Mouse (Mus musculus): ENCODE data around the gene Fam19a5. TPM values are rescaled to one million over a fixed set of nuclear protein-coding genes. Genes with fewer than 3 reads are reported as not detected.

The Fam19a5 gene
- polyA plus RNA-seq, 2 experiments, result 0.08 TPM; not detected in 1

DNA sequence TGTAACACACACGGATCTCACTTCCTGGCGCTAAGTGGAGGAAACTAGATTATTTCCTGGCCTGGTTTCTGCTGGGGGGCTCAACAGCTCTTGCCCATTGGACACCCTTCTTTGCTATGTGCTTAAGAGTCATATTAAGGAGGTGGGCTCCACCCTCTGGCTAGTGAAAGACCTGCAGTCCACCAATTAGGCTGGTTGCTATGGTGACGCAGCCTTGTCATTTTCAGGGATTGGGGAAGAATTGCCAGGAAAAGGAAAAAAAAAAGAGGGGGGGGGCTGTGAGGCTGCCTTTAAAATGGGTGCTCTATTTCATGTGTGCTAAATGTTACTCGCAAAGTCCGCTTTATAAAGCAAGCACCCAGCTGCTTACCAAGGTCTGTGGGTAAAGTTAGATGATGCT lies 2.9 kb downstream of the Fam19a5 start:
- no peaks in the 10 kb centered on the region for H3K4me1 ChIP-seq (replicated peaks; ENCODE audit: control insufficient read depth in 2 of 2, insufficient read depth in 2 of 2, low read length in 1 of 2)
- no peak for TF ChIP-seq EP300 (IDR thresholded peaks at IDR 0.05; ENCODE audit: low read depth)
- TF ChIP-seq CTCF (IDR thresholded peaks at IDR 0.05; ENCODE audit: low read depth), result no peak
- H3K4me2 ChIP-seq (ENCODE audit: low read depth), result no peak overlapping the region
- H3K4me3 ChIP-seq (ENCODE audit: insufficient read depth in 1 of 2, low read depth in 2 of 2, low read length in 2 of 2), result no peak overlapping the region
- no peaks in the 10 kb centered on the region for H3K36me3 ChIP-seq (replicated peaks; ENCODE audit: control insufficient read depth, insufficient read depth, low read depth)
- DNase-seq (ENCODE audit: low read depth in 3 of 3, low spot score in 3 of 3) (no peak), ATAC-seq (ENCODE audit: insufficient read depth) (no peak)
- peaks cover 29% of the 10 kb centered on the region for H3K27me3 ChIP-seq (ENCODE audit: control insufficient read depth, insufficient read depth, low read length)
- H3K27ac ChIP-seq, result no peak overlapping the region
- H3K9ac ChIP-seq (replicated peaks), result no peak overlapping the region
- 40% methylated on average over 5 of the region's 5 CpGs for WGBS (ENCODE audit: insufficient replicate concordance)
- H3K9me3 ChIP-seq (ENCODE audit: control insufficient read depth, low read length), result no peaks in the 10 kb centered on the region

DNA sequence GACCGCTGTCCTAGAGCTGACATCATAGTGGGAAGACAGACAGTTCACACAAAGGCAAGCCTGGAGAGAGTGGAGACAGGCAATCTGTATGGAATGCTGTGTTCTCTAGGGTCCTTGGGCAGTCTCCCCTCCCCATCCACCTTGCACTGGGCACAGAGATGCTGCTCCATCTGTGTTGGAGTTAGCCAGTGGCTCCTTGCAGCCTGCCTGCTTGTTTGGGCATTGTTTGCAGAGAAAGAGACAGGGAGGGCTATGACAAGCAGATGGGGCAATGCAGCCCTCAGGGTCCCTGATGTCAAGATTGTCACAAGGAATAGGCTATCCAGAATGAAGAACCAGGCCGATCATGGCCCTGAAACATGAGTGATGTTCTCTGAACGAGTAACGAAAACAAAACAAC lies 5.6 kb downstream of the Fam19a5 start:
- no peak for DNase-seq (ENCODE audit: low read depth in 3 of 3, low spot score in 3 of 3)
- Histone ChIP-seq H3K27ac (no peak overlapping the region), H3K36me3 (replicated peaks; ENCODE audit: control insufficient read depth, insufficient read depth, low read depth) (no peaks in the 10 kb centered on the region), H3K27me3 (ENCODE audit: control insufficient read depth, insufficient read depth, low read length) (peaks cover 13% of the 10 kb centered on the region), H3K9me3 (ENCODE audit: control insufficient read depth, low read length) (no peaks in the 10 kb centered on the region), H3K4me3 (ENCODE audit: insufficient read depth in 1 of 2, low read depth in 2 of 2, low read length in 2 of 2) (no peak overlapping the region), H3K4me1 (replicated peaks; ENCODE audit: control insufficient read depth in 2 of 2, insufficient read depth in 2 of 2, low read length in 1 of 2) (no peaks in the 10 kb centered on the region), H3K9ac (replicated peaks) (no peak overlapping the region), H3K4me2 (ENCODE audit: low read depth) (no peak overlapping the region)
- TF ChIP-seq EP300 (IDR thresholded peaks at IDR 0.05; ENCODE audit: low read depth), result no peak
- no peak for TF ChIP-seq CTCF (IDR thresholded peaks at IDR 0.05; ENCODE audit: low read depth)
- WGBS (ENCODE audit: insufficient replicate concordance), result 63% methylated on average over 4 of the region's 4 CpGs
- no peak for ATAC-seq (ENCODE audit: insufficient read depth)

DNA sequence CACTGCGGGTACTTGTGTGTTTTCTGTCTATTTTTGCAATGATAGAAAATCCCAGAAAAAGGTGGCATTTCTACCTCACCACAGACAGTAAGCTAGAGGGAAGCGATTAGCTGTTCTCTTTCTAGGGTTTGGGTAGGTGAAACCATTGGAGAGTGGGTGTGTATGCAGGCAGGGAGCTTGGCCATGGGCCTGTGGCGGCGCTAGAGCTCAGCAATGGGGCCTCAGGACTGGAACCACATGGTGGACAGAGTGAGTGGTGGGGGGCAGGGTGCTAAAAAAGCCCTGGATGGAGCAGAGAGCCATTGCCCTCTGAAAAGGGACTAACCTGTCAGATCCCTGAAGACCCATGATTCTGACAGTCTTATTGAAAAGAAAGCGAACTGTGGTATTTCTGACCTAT lies 6.7 kb downstream of the Fam19a5 start:
- ATAC-seq (ENCODE audit: insufficient read depth) (no peak), DNase-seq (ENCODE audit: low read depth in 3 of 3, low spot score in 3 of 3) (no peak)
- Histone ChIP-seq H3K9me3 (ENCODE audit: control insufficient read depth, low read length) (no peaks in the 10 kb centered on the region), H3K4me1 (replicated peaks; ENCODE audit: control insufficient read depth in 2 of 2, insufficient read depth in 2 of 2, low read length in 1 of 2) (no peaks in the 10 kb centered on the region), H3K4me2 (ENCODE audit: low read depth) (no peak overlapping the region), H3K4me3 (ENCODE audit: insufficient read depth in 1 of 2, low read depth in 2 of 2, low read length in 2 of 2) (no peak overlapping the region), H3K27me3 (ENCODE audit: control insufficient read depth, insufficient read depth, low read length) (peaks cover 2% of the 10 kb centered on the region; the same call in 1 of the 2 replicates), H3K36me3 (replicated peaks; ENCODE audit: control insufficient read depth, insufficient read depth, low read depth) (no peaks in the 10 kb centered on the region), H3K9ac (replicated peaks) (no peak overlapping the region), H3K27ac (no peak overlapping the region)
- TF ChIP-seq CTCF (IDR thresholded peaks at IDR 0.05; ENCODE audit: low read depth), result no peak
- TF ChIP-seq EP300 (IDR thresholded peaks at IDR 0.05; ENCODE audit: low read depth), result no peak
- WGBS (ENCODE audit: insufficient replicate concordance), result 22% methylated on average over 5 of the region's 5 CpGs

DNA sequence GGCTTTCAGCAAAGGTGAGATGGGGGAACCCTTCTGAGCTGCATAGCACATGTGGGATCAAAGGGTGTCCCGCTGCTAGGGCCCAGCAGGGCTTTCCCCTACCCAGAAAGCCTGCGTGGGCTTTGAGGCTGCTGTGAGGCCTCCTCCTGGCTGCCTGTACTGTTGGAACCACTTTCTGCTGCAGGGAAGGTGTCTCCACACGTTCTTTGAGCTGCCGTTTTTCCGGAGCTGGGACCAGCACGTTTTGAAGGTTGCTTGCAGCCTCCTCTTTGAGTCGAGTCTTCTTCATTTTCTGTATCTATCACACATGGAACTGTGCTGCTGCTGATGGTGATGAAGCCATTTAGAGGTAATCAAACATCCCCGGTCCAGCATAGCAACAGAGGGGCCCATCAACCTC lies 7.5 kb downstream of the Fam19a5 start:
- no peak for TF ChIP-seq CTCF (IDR thresholded peaks at IDR 0.05; ENCODE audit: low read depth)
- Histone ChIP-seq H3K9me3 (ENCODE audit: control insufficient read depth, low read length) (no peaks in the 10 kb centered on the region), H3K4me1 (replicated peaks; ENCODE audit: control insufficient read depth in 2 of 2, insufficient read depth in 2 of 2, low read length in 1 of 2) (no peaks in the 10 kb centered on the region), H3K36me3 (replicated peaks; ENCODE audit: control insufficient read depth, insufficient read depth, low read depth) (no peaks in the 10 kb centered on the region), H3K9ac (replicated peaks) (no peak overlapping the region), H3K27me3 (ENCODE audit: control insufficient read depth, insufficient read depth, low read length) (no peaks in the 10 kb centered on the region), H3K4me3 (ENCODE audit: insufficient read depth in 1 of 2, low read depth in 2 of 2, low read length in 2 of 2) (no peak overlapping the region), H3K27ac (no peak overlapping the region), H3K4me2 (ENCODE audit: low read depth) (no peak overlapping the region)
- ATAC-seq (ENCODE audit: insufficient read depth) (no peak), DNase-seq (ENCODE audit: low read depth in 3 of 3, low spot score in 3 of 3) (no peak)
- 21% methylated on average over 8 of the region's 8 CpGs for WGBS (ENCODE audit: insufficient replicate concordance)

DNA sequence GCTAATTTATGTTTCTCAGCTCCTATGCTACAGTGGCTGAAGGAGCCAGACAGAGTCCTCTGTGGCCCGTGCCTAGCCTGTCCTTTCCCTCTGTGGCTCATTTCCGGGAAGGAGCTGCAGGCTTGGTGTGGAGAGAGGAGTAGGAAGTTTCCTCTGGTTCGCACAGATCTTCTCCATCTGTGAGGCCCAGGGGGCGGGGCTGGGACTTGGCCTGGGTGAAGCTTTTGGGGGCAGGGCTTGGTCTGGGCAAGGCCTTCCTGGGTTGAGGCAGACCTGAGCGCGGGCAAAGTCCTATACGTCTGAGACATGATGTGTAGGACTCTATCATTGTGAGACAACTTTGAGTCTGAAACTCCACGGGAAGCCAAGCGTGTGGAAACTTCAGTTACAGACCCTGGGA lies 11.7 kb downstream of the Fam19a5 start:
- Histone ChIP-seq H3K9me3 (ENCODE audit: control insufficient read depth, low read length) (no peaks in the 10 kb centered on the region), H3K4me3 (ENCODE audit: insufficient read depth in 1 of 2, low read depth in 2 of 2, low read length in 2 of 2) (no peak overlapping the region), H3K4me2 (ENCODE audit: low read depth) (no peak overlapping the region), H3K4me1 (replicated peaks; ENCODE audit: control insufficient read depth in 2 of 2, insufficient read depth in 2 of 2, low read length in 1 of 2) (no peaks in the 10 kb centered on the region), H3K36me3 (replicated peaks; ENCODE audit: control insufficient read depth, insufficient read depth, low read depth) (no peaks in the 10 kb centered on the region), H3K9ac (replicated peaks) (no peak overlapping the region), H3K27ac (no peak overlapping the region), H3K27me3 (ENCODE audit: control insufficient read depth, insufficient read depth, low read length) (no peaks in the 10 kb centered on the region)
- ATAC-seq (ENCODE audit: insufficient read depth) (no peak), DNase-seq (ENCODE audit: low read depth in 3 of 3, low spot score in 3 of 3) (no peak)
- 49% methylated on average over 9 of the region's 9 CpGs for WGBS (ENCODE audit: insufficient replicate concordance)
- TF ChIP-seq EP300 (IDR thresholded peaks at IDR 0.05; ENCODE audit: low read depth), result no peak
- no peak for TF ChIP-seq CTCF (IDR thresholded peaks at IDR 0.05; ENCODE audit: low read depth)
